Mouse (Mus musculus): Measurements from ENCODE around the gene Ptpre.

GRCm38 (mm10) chr7:135521755-135522512 lies 15.3 kb upstream of the Ptpre start:
- TF ChIP-seq CTCF (IDR thresholded peaks at IDR 0.05; ENCODE audit: low read depth) (no peak), EP300 (IDR thresholded peaks at IDR 0.05; ENCODE audit: low read depth) (no peak)

Data from heart, postnatal 0 days (tissue).